ENCODE assay signal across 8 mouse cellular contexts in the genomic region with DNA sequence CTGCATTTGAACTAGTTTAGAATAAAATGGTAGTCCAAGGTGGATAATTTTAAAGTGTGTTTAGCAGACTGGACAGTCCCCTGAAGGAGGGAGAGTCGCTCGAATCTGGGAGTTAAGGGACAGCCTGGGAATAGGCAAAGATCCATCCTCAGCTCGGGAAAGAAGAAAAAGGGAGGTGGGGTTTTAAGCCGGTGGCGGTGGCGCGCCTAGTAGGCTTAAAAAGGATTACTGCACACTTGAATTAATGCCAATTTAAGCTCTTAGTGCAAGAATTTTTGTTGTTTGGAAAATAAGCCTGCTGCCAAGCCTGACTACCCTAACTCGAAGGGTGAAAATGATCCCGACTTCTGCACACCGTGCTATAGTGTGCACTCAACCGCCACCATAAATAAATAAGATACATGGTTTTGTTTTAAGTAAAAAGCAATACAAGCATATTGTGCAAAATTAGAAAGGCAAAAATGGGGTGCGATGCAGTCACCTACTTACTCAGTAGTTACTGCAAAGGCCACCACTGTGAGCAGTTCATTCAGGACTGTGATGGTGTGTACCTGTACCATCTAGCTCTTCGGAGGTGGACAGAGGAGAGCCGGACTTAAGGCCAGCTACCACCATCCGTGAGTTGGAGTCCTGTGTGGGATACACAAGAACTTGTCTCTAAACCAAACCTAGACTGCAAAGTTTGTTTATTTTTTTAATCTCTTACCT. TPM values are rescaled to one million over a fixed set of nuclear protein-coding genes. Genes with fewer than 3 reads are reported as not detected.
DNase-seq lines count a peak whose midpoint lies in the region; TF ChIP-seq lines count a peak whose summit lies in the region.

No protein-coding gene starts in this region.

- peaks cover 37% of the 10 kb centered on the region for H3K4me1 ChIP-seq in heart, embryonic 10.5 days

- peaks cover 19% of the 10 kb centered on the region; the same call in 1 of the 2 replicates for H3K27me3 ChIP-seq in heart, embryonic 10.5 days (ENCODE audit: insufficient read depth, poor library complexity, severe bottlenecking)
- H3K27me3 ChIP-seq in myocyte (ENCODE audit: control insufficient read depth, insufficient read depth, insufficient read length): no peaks in the 10 kb centered on the region

- DNase-seq in thymus, postnatal 14 days: peak; percentile 34
- no peak for DNase-seq in thymus, postnatal 0 days (ENCODE audit: low spot score)
- no peak for DNase-seq in heart, embryonic 10.5 days (ENCODE audit: low spot score)
- DNase-seq in kidney, postnatal 25 days: peak; percentile 34 to 48
- no peak for DNase-seq in layer of hippocampus, postnatal 25 days (ENCODE audit: extremely low spot score in 1 of 2, low spot score in 1 of 2)
- DNase-seq in right cerebral cortex, postnatal 10 days (ENCODE audit: low spot score in 2 of 2): no peak
- DNase-seq in cerebellum, adult 8-10 months: no peak

- H3K36me3 ChIP-seq in heart, embryonic 10.5 days: no peaks in the 10 kb centered on the region
- no peaks in the 10 kb centered on the region for H3K36me3 ChIP-seq in myocyte (ENCODE audit: control insufficient read depth, insufficient read depth)

- H3K27ac ChIP-seq in heart, embryonic 10.5 days: peak overlapping the region; percentile 90

- H3K79me2 ChIP-seq in myocyte (ENCODE audit: control insufficient read depth, insufficient read depth): peaks cover 9% of the 10 kb centered on the region

- H3ac ChIP-seq in myocyte (ENCODE audit: control insufficient read depth, insufficient read length): peak overlapping the region; percentile 3

- peak overlapping the region; percentile 95 for H3K4me2 ChIP-seq in myocyte (ENCODE audit: low read depth)

- TF ChIP-seq POLR2A in myocyte (IDR thresholded peaks at IDR 0.05; ENCODE audit: insufficient read length, low read depth): no peak

- peak overlapping the region; percentile 65 for H3K4me3 ChIP-seq in heart, embryonic 10.5 days
- peak overlapping the region; percentile 49 for H3K4me3 ChIP-seq in myocyte

- H3K9me3 ChIP-seq in heart, embryonic 10.5 days: no peaks in the 10 kb centered on the region

- 40% methylated on average over 15 of the region's 15 CpGs for WGBS in heart, embryonic 10.5 days

TF ChIP-seq in myocyte, 11 proteins besides CTCF, POLR2A, EP300 and RAD21:
- TF ChIP-seq MYOD1 (IDR thresholded peaks at IDR 0.05; ENCODE audit: control insufficient read depth in 1 of 3, insufficient read length in 2 of 3, low read depth in 2 of 3) (no peak), MYOG (IDR thresholded peaks at IDR 0.05; ENCODE audit: control insufficient read depth in 1 of 3, insufficient read depth in 1 of 3, insufficient read length in 2 of 3, low read depth in 2 of 3) (no peak), POLR2AphosphoS2 (IDR thresholded peaks at IDR 0.05; ENCODE audit: insufficient read length, low read depth) (no peak), SRF (IDR thresholded peaks at IDR 0.05; ENCODE audit: control insufficient read depth, insufficient read length, low read depth) (no peak), REST (IDR thresholded peaks at IDR 0.05; ENCODE audit: insufficient read depth, insufficient read length) (no peak), E2F4 (IDR thresholded peaks at IDR 0.05; ENCODE audit: insufficient read depth) (no peak), TCF3 (IDR thresholded peaks at IDR 0.05; ENCODE audit: insufficient read length, low read depth) (no peak), USF1 (IDR thresholded peaks at IDR 0.05; ENCODE audit: low read depth) (no peak), MAX (IDR thresholded peaks at IDR 0.05; ENCODE audit: low read depth) (no peak), CEBPB (IDR thresholded peaks at IDR 0.05; ENCODE audit: insufficient read depth, poor library complexity, severe bottlenecking) (no peak), TCF12 (IDR thresholded peaks at IDR 0.05; ENCODE audit: insufficient read depth, poor library complexity, severe bottlenecking) (no peak)

RNA-seq across cellular contexts. Expression of gene Cpt1a, which starts 3.8 kb away (rescaled TPM):
- 54.7 and 60.1 TPM in 2 replicates for polyA plus RNA-seq in thymus, postnatal 0 days (2015; fragmentation: Nextera tagmentation; extraction: Ambion mirVana)
- polyA plus RNA-seq in heart, embryonic 10.5 days (2016; fragmentation: Nextera tagmentation; extraction: Ambion mirVana): 7.1 and 12.5 TPM in 2 replicates
- polyA plus RNA-seq in myocyte (2012; fragmentation: generic; extraction: Trizol): 13.5 TPM
- 10 to 100 TPM; 25.6 to 27.0 TPM for total RNA-seq in layer of hippocampus, postnatal 25 days (2021)

RNA-seq across cellular contexts. Expression of gene Ighmbp2, which starts 43.1 kb away (rescaled TPM):
- 10.0 and 10.6 TPM in 2 replicates for polyA plus RNA-seq in thymus, postnatal 0 days (2015; fragmentation: Nextera tagmentation; extraction: Ambion mirVana)
- polyA plus RNA-seq in heart, embryonic 10.5 days (2016; fragmentation: Nextera tagmentation; extraction: Ambion mirVana): 7.2 and 7.4 TPM in 2 replicates
- polyA plus RNA-seq in myocyte (2012; fragmentation: generic; extraction: Trizol): 6.3 TPM
- total RNA-seq in layer of hippocampus, postnatal 25 days (2021): 10 to 100 TPM in 1 of 2 experiments, 1 to 10 TPM in 1; 9.8 to 11.4 TPM

RNA-seq across cellular contexts. Expression of gene Mrpl21, which starts 43.2 kb away (rescaled TPM):
- polyA plus RNA-seq in thymus, postnatal 0 days (2015; fragmentation: Nextera tagmentation; extraction: Ambion mirVana): 129 and 137 TPM in 2 replicates
- polyA plus RNA-seq in heart, embryonic 10.5 days (2016; fragmentation: Nextera tagmentation; extraction: Ambion mirVana): 114 and 118 TPM in 2 replicates
- 81.2 TPM for polyA plus RNA-seq in myocyte (2012; fragmentation: generic; extraction: Trizol)
- total RNA-seq in layer of hippocampus, postnatal 25 days (2021): 10 to 100 TPM; 52.4 to 56.2 TPM

Comparison
In these comparisons a context has a peak if more than half of its experiments do, and no peak if none do; other contexts are left out.
1. DNase-seq: peak in thymus, postnatal 14 days (single experiment) and kidney, postnatal 25 days (2 of 2); none in thymus, postnatal 0 days (single experiment), heart, embryonic 10.5 days (single experiment), layer of hippocampus, postnatal 25 days (0 of 2), right cerebral cortex, postnatal 10 days (0 of 2) and cerebellum, adult 8-10 months (single experiment).